Comparison of ENCODE assay signal across 15 mouse cellular contexts in the genomic region with DNA sequence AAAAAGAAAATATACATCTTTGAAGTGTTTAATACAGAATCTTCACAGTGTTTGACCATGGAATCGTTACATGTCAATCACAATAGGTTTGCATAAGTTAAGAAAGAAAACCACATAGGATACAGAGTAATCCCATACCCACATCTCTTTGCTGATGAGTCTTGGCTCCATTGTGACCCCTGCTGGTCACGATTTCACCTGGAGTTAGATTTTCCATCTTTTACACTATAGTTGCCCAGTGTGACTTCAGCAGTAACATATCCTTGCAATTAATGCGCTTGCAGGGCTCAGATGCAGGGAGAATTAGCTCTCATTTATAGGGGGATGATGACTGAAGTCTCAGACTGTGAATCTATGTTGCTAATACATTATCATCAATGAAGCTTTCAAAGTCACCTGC.
"Had no signal": no experiment of that assay in that cellular context is flagged by ENCODE, and none has a peak within 500 bp of the region (broad histone marks: within the 10 kb centered on the region; RNA-seq: fewer than 3 reads in every experiment).

No protein-coding gene starts in this region.

- H3K4me1 ChIP-seq: limb, embryonic 15.5 days; liver, embryonic 13.5 days; midbrain, embryonic 10.5 days; neural tube, embryonic 13.5 days had no signal

- H3K9ac ChIP-seq: limb, embryonic 15.5 days; liver, embryonic 13.5 days; neural tube, embryonic 13.5 days had no signal

- H3K4me3 ChIP-seq: limb, embryonic 15.5 days; liver, embryonic 13.5 days; midbrain, embryonic 10.5 days; neural tube, embryonic 13.5 days had no signal

- H3K4me2 ChIP-seq: limb, embryonic 15.5 days; liver, embryonic 13.5 days; neural tube, embryonic 13.5 days had no signal

- H3K27ac ChIP-seq: limb, embryonic 15.5 days; liver, embryonic 13.5 days; midbrain, embryonic 10.5 days; neural tube, embryonic 13.5 days had no signal

- DNase-seq: kidney, adult 2 months; kidney, postnatal 25 days; layer of hippocampus, adult 9-11 months; layer of hippocampus, postnatal 36 days; liver, embryonic 13.5 days; lung, adult 2 months; lung, postnatal 36 days; midbrain, embryonic 14.5 days; retina, postnatal 1 day; right cerebral cortex, postnatal 14 days had no signal

- H3K36me3 ChIP-seq: limb, embryonic 15.5 days; liver, embryonic 13.5 days; midbrain, embryonic 10.5 days; neural tube, embryonic 13.5 days had no signal

- ATAC-seq: intestine, embryonic 16.5 days; lung, postnatal 0 days had no signal

- H3K27me3 ChIP-seq: limb, embryonic 15.5 days; liver, embryonic 13.5 days; neural tube, embryonic 13.5 days had no signal
